Mouse (Mus musculus) liver, postnatal 0 days (tissue): ENCODE results near the gene Hnrnpu.

ENCODE experiments used
- CTCF ChIP-seq: sonication (generic); IDR thresholded peaks from 2 replicates; pipeline ENCODE4 v1.5.1; 2016; ENCODE audit warnings: antibody characterized with exemption, low read depth
- EP300 ChIP-seq: IDR thresholded peaks from 2 replicates; pipeline ENCODE4 v1.6.1; 2016; ENCODE audit warnings: antibody characterized with exemption, low read depth, mild to moderate bottlenecking

- no peak for TF ChIP-seq CTCF
- TF ChIP-seq EP300 = no peak
Observed at GRCm38 (mm10) chr1:178376061-178376460, 38.5 kb upstream of the Hnrnpu start.
